Comparison of ENCODE assay signal across 11 mouse cellular contexts in the genomic region with DNA sequence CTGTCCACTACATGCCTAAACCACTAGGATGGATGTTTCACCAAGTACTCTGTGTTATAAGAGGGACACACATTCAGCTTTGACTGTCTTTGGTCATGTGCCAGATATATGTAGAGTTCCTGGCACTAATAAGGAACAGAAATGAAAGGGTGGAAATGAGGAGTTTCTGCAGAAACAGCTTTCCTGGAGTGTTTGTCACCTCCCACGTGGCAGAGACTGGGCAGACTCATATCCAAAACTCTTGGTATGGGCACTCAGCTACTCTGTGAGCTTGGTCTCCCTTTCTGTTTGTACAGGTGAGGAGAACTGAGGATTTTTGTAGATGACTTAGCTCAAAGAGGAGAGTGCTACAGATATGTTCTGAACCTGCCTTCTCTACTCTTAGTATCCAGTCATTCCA.
"Had no signal": no experiment of that assay in that cellular context is flagged by ENCODE, and none has a peak within 500 bp of the region (broad histone marks: within the 10 kb centered on the region; RNA-seq: fewer than 3 reads in every experiment).

No protein-coding gene starts in this region.

- DNase-seq: lung, adult 18-20 months; lung, embryonic 14.5 days; lung, postnatal 10 days; lung, postnatal 4 days; midbrain, embryonic 14.5 days; retina, postnatal 1 day; spleen, adult 18-20 months; thymus, adult 18-20 months; thymus, postnatal 14 days; thymus, postnatal 36 days had no signal

- ATAC-seq: midbrain, embryonic 16.5 days had no signal
